Mouse (Mus musculus): ENCODE measurements around the gene Pigu. TPM values are rescaled to one million over a fixed set of nuclear protein-coding genes. Genes with fewer than 3 reads are reported as not detected.

Pigu gene
- polyA plus RNA-seq, 1 experiment: 39.9 TPM

- no peak overlapping the region for H3K4me3 ChIP-seq (ENCODE audit: insufficient read depth, low read length)
- H3K4me1 ChIP-seq (ENCODE audit: control insufficient read depth, insufficient read depth, low read length): no peaks in the 10 kb centered on the region
- TF ChIP-seq POLR2A (IDR thresholded peaks at IDR 0.05; ENCODE audit: extremely low read depth, insufficient read depth, low read length) (no peak), CTCF (IDR thresholded peaks at IDR 0.05; ENCODE audit: extremely low read depth, insufficient read depth, low read length) (no peak)
- no peak overlapping the region for H3K27ac ChIP-seq (ENCODE audit: insufficient read depth, low read length)
These were observed 57.7 kb downstream of the Pigu start for GRCm38 (mm10) chr2:155299563-155299962.

GRCm38 (mm10) chr2:155295453-155295852 is 61.8 kb downstream of the Pigu start:
- Histone ChIP-seq H3K4me1 (ENCODE audit: control insufficient read depth, insufficient read depth, low read length) (no peaks in the 10 kb centered on the region), H3K4me3 (ENCODE audit: insufficient read depth, low read length) (no peak overlapping the region), H3K27ac (ENCODE audit: insufficient read depth, low read length) (no peak overlapping the region)
- TF ChIP-seq CTCF (IDR thresholded peaks at IDR 0.05; ENCODE audit: extremely low read depth, insufficient read depth, low read length) (no peak), POLR2A (IDR thresholded peaks at IDR 0.05; ENCODE audit: extremely low read depth, insufficient read depth, low read length) (no peak)

GRCm38 (mm10) chr2:155293946-155294345 is 63.3 kb downstream of the Pigu start:
- no peak overlapping the region for H3K4me3 ChIP-seq (ENCODE audit: insufficient read depth, low read length)
- H3K27ac ChIP-seq (ENCODE audit: insufficient read depth, low read length): no peak overlapping the region
- no peaks in the 10 kb centered on the region for H3K4me1 ChIP-seq (ENCODE audit: control insufficient read depth, insufficient read depth, low read length)
- no peak for TF ChIP-seq POLR2A (IDR thresholded peaks at IDR 0.05; ENCODE audit: extremely low read depth, insufficient read depth, low read length)
- 0 out of 2 replicates have a peak, but pooled peaks have one; percentile 9 for TF ChIP-seq CTCF (IDR thresholded peaks at IDR 0.05; ENCODE audit: extremely low read depth, insufficient read depth, low read length)

GRCm38 (mm10) chr2:155293382-155293781 is 63.8 kb downstream of the Pigu start:
- no peaks in the 10 kb centered on the region for H3K4me1 ChIP-seq (ENCODE audit: control insufficient read depth, insufficient read depth, low read length)
- TF ChIP-seq CTCF (IDR thresholded peaks at IDR 0.05; ENCODE audit: extremely low read depth, insufficient read depth, low read length): no peak
- TF ChIP-seq POLR2A (IDR thresholded peaks at IDR 0.05; ENCODE audit: extremely low read depth, insufficient read depth, low read length): no peak
- no peak overlapping the region for H3K4me3 ChIP-seq (ENCODE audit: insufficient read depth, low read length)
- no peak overlapping the region for H3K27ac ChIP-seq (ENCODE audit: insufficient read depth, low read length)

GRCm38 (mm10) chr2:155290066-155290465 is 67.2 kb downstream of the Pigu start:
- TF ChIP-seq CTCF (IDR thresholded peaks at IDR 0.05; ENCODE audit: extremely low read depth, insufficient read depth, low read length): no peak
- TF ChIP-seq POLR2A (IDR thresholded peaks at IDR 0.05; ENCODE audit: extremely low read depth, insufficient read depth, low read length): no peak
- Histone ChIP-seq H3K4me3 (ENCODE audit: insufficient read depth, low read length) (no peak overlapping the region), H3K27ac (ENCODE audit: insufficient read depth, low read length) (no peak overlapping the region), H3K4me1 (ENCODE audit: control insufficient read depth, insufficient read depth, low read length) (no peaks in the 10 kb centered on the region)

DNA sequence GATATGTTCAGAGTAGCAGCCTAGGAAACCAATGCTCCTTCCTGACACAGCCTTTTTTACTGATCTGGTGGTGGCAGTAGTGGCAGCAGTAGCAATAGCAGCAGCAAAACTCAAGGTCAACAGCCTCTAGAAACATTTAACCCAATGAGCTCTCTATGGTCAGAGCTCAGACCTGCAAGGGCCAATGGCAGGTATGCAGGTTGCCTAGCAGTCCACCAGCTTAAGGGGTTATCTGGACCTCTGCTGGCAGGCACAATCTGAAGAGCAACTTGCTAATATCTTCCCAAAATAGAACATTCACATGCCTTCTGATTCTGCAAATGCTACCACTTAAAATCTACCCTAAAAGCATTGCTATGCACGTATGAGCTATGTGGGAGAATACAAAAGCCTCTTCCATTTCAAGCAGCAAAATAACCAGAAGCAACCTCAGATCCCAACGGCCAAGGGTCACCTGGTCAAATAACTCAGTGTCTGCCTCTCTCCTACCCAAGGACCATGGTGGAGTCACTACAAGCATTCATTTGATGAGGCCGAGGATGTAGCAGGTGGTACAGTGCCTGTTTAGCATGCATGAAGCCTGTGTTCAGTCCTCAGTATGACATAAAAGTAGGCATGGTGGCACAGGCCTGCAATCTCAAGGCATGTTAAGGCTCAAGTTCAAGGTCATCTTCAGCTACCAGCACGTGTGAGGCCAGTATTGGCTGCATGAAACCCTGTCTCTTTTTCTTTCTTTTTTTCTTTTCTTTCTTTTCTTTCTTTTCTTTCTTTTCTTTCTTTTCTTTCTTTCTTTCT is 69.6 kb downstream of the Pigu start:
- H3K4me3 ChIP-seq (ENCODE audit: insufficient read depth, low read length): no peak overlapping the region
- TF ChIP-seq CTCF (IDR thresholded peaks at IDR 0.05; ENCODE audit: extremely low read depth, insufficient read depth, low read length) (no peak), POLR2A (IDR thresholded peaks at IDR 0.05; ENCODE audit: extremely low read depth, insufficient read depth, low read length) (no peak)
- H3K27ac ChIP-seq (ENCODE audit: insufficient read depth, low read length): no peak overlapping the region
- peaks cover 4% of the 10 kb centered on the region for H3K4me1 ChIP-seq (ENCODE audit: control insufficient read depth, insufficient read depth, low read length)

DNA sequence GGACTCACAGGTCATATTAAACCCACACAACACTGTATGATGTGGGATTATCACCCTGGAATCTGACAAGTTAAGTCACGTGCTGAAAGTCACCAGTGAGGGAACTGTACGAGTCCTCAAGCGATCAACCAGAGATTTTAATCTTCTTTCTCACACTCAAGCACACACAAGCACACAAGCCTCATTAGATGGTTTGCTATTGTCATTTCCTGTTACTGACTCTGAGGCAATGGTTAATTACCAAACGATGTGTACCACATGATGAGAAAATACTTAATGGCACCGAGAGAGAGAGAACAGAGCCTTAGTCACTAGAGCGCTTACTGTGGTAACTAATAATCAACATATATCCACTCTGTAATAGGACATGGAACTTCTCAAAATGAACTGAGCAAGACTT is 71.5 kb downstream of the Pigu start:
- Histone ChIP-seq H3K4me3 (ENCODE audit: insufficient read depth, low read length) (no peak overlapping the region), H3K4me1 (ENCODE audit: control insufficient read depth, insufficient read depth, low read length) (peaks cover 4% of the 10 kb centered on the region), H3K27ac (ENCODE audit: insufficient read depth, low read length) (no peak overlapping the region)
- no peak for TF ChIP-seq POLR2A (IDR thresholded peaks at IDR 0.05; ENCODE audit: extremely low read depth, insufficient read depth, low read length)
- no peak for TF ChIP-seq CTCF (IDR thresholded peaks at IDR 0.05; ENCODE audit: extremely low read depth, insufficient read depth, low read length)

DNA sequence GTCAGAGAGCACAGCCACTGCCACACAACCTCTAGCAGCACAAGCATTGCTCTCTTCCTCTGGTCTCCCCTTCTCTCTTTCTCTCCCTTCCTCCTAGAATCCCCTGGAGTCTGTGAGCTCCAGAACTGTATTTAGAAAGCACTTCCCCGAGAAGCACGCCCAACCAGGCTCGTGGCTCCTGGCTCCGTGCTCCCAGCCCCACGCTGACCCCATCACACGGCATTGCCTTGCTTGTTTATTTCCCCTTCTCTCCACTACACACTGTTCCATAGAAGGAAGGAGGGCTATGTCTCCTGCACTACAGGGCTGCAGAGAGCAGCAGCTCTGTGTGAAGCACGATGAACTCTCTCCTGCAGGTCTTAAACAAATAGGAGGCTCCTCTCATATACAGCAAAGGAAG is 72.6 kb downstream of the Pigu start:
- no peak overlapping the region for H3K4me3 ChIP-seq (ENCODE audit: insufficient read depth, low read length)
- TF ChIP-seq POLR2A (IDR thresholded peaks at IDR 0.05; ENCODE audit: extremely low read depth, insufficient read depth, low read length): no peak
- no peak for TF ChIP-seq CTCF (IDR thresholded peaks at IDR 0.05; ENCODE audit: extremely low read depth, insufficient read depth, low read length)
- H3K4me1 ChIP-seq (ENCODE audit: control insufficient read depth, insufficient read depth, low read length): peaks cover 4% of the 10 kb centered on the region
- H3K27ac ChIP-seq (ENCODE audit: insufficient read depth, low read length): no peak overlapping the region

DNA sequence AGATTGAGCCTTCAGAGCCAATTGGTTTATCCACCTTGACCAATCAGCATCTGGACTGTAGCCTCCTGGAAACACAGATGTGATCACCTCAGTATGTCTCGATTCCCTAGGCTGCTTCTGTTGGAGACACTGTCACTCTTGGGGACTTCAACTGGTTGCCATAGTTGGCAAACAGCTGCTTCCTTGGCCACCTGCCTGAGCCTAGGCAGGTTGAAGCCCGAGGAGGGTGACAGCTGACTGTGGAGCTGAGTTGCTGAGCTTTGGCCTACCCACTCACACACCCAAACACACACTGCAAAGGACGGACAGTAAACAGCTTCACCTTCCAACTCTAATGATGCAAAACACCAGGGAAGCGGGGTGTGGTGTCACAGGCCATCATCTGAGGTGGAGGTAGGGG is 73.4 kb downstream of the Pigu start:
- Histone ChIP-seq H3K4me1 (ENCODE audit: control insufficient read depth, insufficient read depth, low read length) (peaks cover 4% of the 10 kb centered on the region), H3K27ac (ENCODE audit: insufficient read depth, low read length) (no peak overlapping the region), H3K4me3 (ENCODE audit: insufficient read depth, low read length) (no peak overlapping the region)
- TF ChIP-seq CTCF (IDR thresholded peaks at IDR 0.05; ENCODE audit: extremely low read depth, insufficient read depth, low read length): no peak
- no peak for TF ChIP-seq POLR2A (IDR thresholded peaks at IDR 0.05; ENCODE audit: extremely low read depth, insufficient read depth, low read length)

GRCm38 (mm10) chr2:155280116-155280515 is 77.1 kb downstream of the Pigu start:
- Histone ChIP-seq H3K27ac (ENCODE audit: insufficient read depth, low read length) (no peak overlapping the region), H3K4me3 (ENCODE audit: insufficient read depth, low read length) (no peak overlapping the region), H3K4me1 (ENCODE audit: control insufficient read depth, insufficient read depth, low read length) (peaks cover 4% of the 10 kb centered on the region)
- TF ChIP-seq POLR2A (IDR thresholded peaks at IDR 0.05; ENCODE audit: extremely low read depth, insufficient read depth, low read length) (no peak), CTCF (IDR thresholded peaks at IDR 0.05; ENCODE audit: extremely low read depth, insufficient read depth, low read length) (no peak)
